13 mouse cellular contexts compared by ENCODE assay signal in genomic region chr7:68908401-68908834, GRCm38 (mm10).
DNase-seq lines count a peak whose midpoint lies in the region; ATAC-seq and TF ChIP-seq lines count a peak whose summit lies in the region.
"Had no signal": no experiment of that assay in that cellular context is flagged by ENCODE, and none has a peak within 500 bp of the region (broad histone marks: within the 10 kb centered on the region; RNA-seq: fewer than 3 reads in every experiment).

No protein-coding gene starts in this region.

- peak; percentile 81 for ATAC-seq in forebrain, embryonic 14.5 days
- ATAC-seq in hindbrain, postnatal 0 days = peak; percentile 89
- ATAC-seq in neural tube, embryonic 15.5 days (ENCODE audit: low FRiP score) = peak; percentile 53
- ATAC-seq in inflammation-experienced regulatory T-cells, adult 6 months = no peak

- H3K4me3 ChIP-seq in forebrain, embryonic 14.5 days (ENCODE audit: low read depth, low read length) = no peak overlapping the region
- H3K4me3 ChIP-seq in hindbrain, postnatal 0 days (ENCODE audit: low read length) = no peak overlapping the region
- H3K4me3 ChIP-seq in neural tube, embryonic 15.5 days (replicated peaks) = no peak overlapping the region
- no peak overlapping the region for H3K4me3 ChIP-seq in heart, adult 2 months
- H3K4me3 ChIP-seq: heart, embryonic 12.5 days had no signal

- WGBS in forebrain, embryonic 14.5 days = 41% methylated on average over 1 of the region's 1 CpGs
- 31% methylated on average over 1 of the region's 1 CpGs for WGBS in hindbrain, postnatal 0 days
- 7% methylated on average over 1 of the region's 1 CpGs for WGBS in neural tube, embryonic 15.5 days
- WGBS in heart, adult 2 months = 33% methylated on average over 1 of the region's 1 CpGs

- no peaks in the 10 kb centered on the region for H3K9me3 ChIP-seq in forebrain, embryonic 14.5 days (replicated peaks; ENCODE audit: control insufficient read depth, low read length)
- no peaks in the 10 kb centered on the region for H3K9me3 ChIP-seq in hindbrain, postnatal 0 days (ENCODE audit: low read length)
- no peaks in the 10 kb centered on the region for H3K9me3 ChIP-seq in neural tube, embryonic 15.5 days (replicated peaks)
- H3K9me3 ChIP-seq: heart, embryonic 12.5 days had no signal

- TF ChIP-seq POLR2A in heart, adult 2 months (IDR thresholded peaks at IDR 0.05; ENCODE audit: insufficient read depth, low read depth, low read length) = no peak

- peaks cover 2% of the 10 kb centered on the region; the same call in 1 of the 2 replicates for H3K4me1 ChIP-seq in forebrain, embryonic 14.5 days (ENCODE audit: control insufficient read depth, insufficient read depth, low read length)
- H3K4me1 ChIP-seq in hindbrain, postnatal 0 days (ENCODE audit: insufficient read depth, low read length) = 0 out of 2 replicates have a peak, but pooled peaks cover 6% of the 10 kb centered on the region
- 0 out of 2 replicates have a peak, but pooled peaks cover 8% of the 10 kb centered on the region for H3K4me1 ChIP-seq in neural tube, embryonic 15.5 days
- H3K4me1 ChIP-seq in heart, adult 2 months (ENCODE audit: control insufficient read depth, insufficient read depth, low read length) = no peaks in the 10 kb centered on the region
- H3K4me1 ChIP-seq: heart, embryonic 12.5 days had no signal

- no peaks in the 10 kb centered on the region for H3K36me3 ChIP-seq in forebrain, embryonic 14.5 days (ENCODE audit: control insufficient read depth, insufficient read depth, low read length)
- no peaks in the 10 kb centered on the region for H3K36me3 ChIP-seq in hindbrain, postnatal 0 days (ENCODE audit: insufficient read depth, low read length)
- no peaks in the 10 kb centered on the region for H3K36me3 ChIP-seq in neural tube, embryonic 15.5 days
- no peaks in the 10 kb centered on the region for H3K36me3 ChIP-seq in heart, adult 2 months (ENCODE audit: control insufficient read depth, insufficient read depth, low read length)
- H3K36me3 ChIP-seq: heart, embryonic 12.5 days had no signal

- no peaks in the 10 kb centered on the region for H3K27me3 ChIP-seq in forebrain, embryonic 14.5 days (replicated peaks; ENCODE audit: control insufficient read depth, insufficient read depth, low read length)
- H3K27me3 ChIP-seq in hindbrain, postnatal 0 days (ENCODE audit: insufficient read depth, low read length) = no peaks in the 10 kb centered on the region
- H3K27me3 ChIP-seq in neural tube, embryonic 15.5 days (replicated peaks) = no peaks in the 10 kb centered on the region
- H3K27me3 ChIP-seq in heart, adult 2 months (ENCODE audit: control insufficient read depth, insufficient read depth, low read length) = no peaks in the 10 kb centered on the region
- H3K27me3 ChIP-seq: heart, embryonic 12.5 days had no signal

- peak; percentile 39 to 77 for DNase-seq in left cerebral cortex, postnatal 25 days (ENCODE audit: low spot score in 2 of 2)
- DNase-seq in left cerebral cortex, postnatal 4 days = no peak
- DNase-seq in forebrain, embryonic 14.5 days (ENCODE audit: low spot score) = peak; percentile 62
- peak; percentile 60 for DNase-seq in hindbrain, postnatal 0 days (ENCODE audit: low spot score)
- DNase-seq in kidney, adult 18-20 months = no peak
- no peak for DNase-seq in heart, adult 2 months
- DNase-seq: adrenal gland, postnatal 10 days; kidney, postnatal 4 days; lung, embryonic 14.5 days; thymus, postnatal 4 days had no signal

- no peak overlapping the region for H3K4me2 ChIP-seq in forebrain, embryonic 14.5 days (ENCODE audit: low read length)
- H3K4me2 ChIP-seq in hindbrain, postnatal 0 days (ENCODE audit: low read depth, low read length) = no peak overlapping the region
- no peak overlapping the region for H3K4me2 ChIP-seq in neural tube, embryonic 15.5 days
- H3K4me2 ChIP-seq: heart, embryonic 12.5 days; lung, embryonic 14.5 days had no signal

- H3K9ac ChIP-seq in forebrain, embryonic 14.5 days (ENCODE audit: low read length) = no peak overlapping the region
- H3K9ac ChIP-seq in hindbrain, postnatal 0 days (replicated peaks; ENCODE audit: low read length) = no peak overlapping the region
- H3K9ac ChIP-seq in neural tube, embryonic 15.5 days (replicated peaks) = no peak overlapping the region
- H3K9ac ChIP-seq in heart, adult 2 months (ENCODE audit: low read depth, low read length) = no peak overlapping the region
- H3K9ac ChIP-seq: heart, embryonic 12.5 days; lung, embryonic 14.5 days had no signal

- H3K27ac ChIP-seq in forebrain, embryonic 14.5 days (ENCODE audit: low read depth, low read length) = peak overlapping the region; percentile 44; the same call in 1 of the 2 replicates
- peak overlapping the region; percentile 54; the same call in 1 of the 2 replicates for H3K27ac ChIP-seq in hindbrain, postnatal 0 days
- H3K27ac ChIP-seq in neural tube, embryonic 15.5 days (replicated peaks) = no peak overlapping the region
- no peak overlapping the region for H3K27ac ChIP-seq in heart, adult 2 months

- intact Hi-C loops in left cerebral cortex, postnatal 25 days (cut with DNase I) = loop anchor here (5.0 kb wide), 1 partner anchor 51 kb away; no protein-coding TSS in a partner anchor
- intact Hi-C loops in left cerebral cortex, postnatal 4 days (cut with DNase I) = no loop called here
- intact Hi-C loops in heart, adult 2 months (cut with DNase I) = no loop called here

- no peak for TF ChIP-seq EP300 in heart, adult 2 months (IDR thresholded peaks at IDR 0.05; ENCODE audit: insufficient read depth, low read depth, low read length)

- TF ChIP-seq CTCF in hindbrain, postnatal 0 days (IDR thresholded peaks at IDR 0.05; ENCODE audit: low read depth) = no peak
- TF ChIP-seq CTCF in heart, adult 2 months (IDR thresholded peaks at IDR 0.05) = no peak

- H3K79me2 ChIP-seq in heart, adult 2 months (replicated peaks; ENCODE audit: control insufficient read depth, insufficient read depth, low read length) = no peaks in the 10 kb centered on the region

Comparison
In these comparisons a context has a peak if more than half of its experiments do, and no peak if none do; other contexts are left out.
1. DNase-seq: peak in left cerebral cortex, postnatal 25 days (2 of 2), forebrain, embryonic 14.5 days (single experiment) and hindbrain, postnatal 0 days (single experiment); none in left cerebral cortex, postnatal 4 days (single experiment), kidney, adult 18-20 months (single experiment) and heart, adult 2 months (0 of 2).
2. H3K27ac ChIP-seq: peak in forebrain, embryonic 14.5 days (single experiment) and hindbrain, postnatal 0 days (single experiment); none in neural tube, embryonic 15.5 days (single experiment) and heart, adult 2 months (single experiment).